Mouse (Mus musculus) retina, postnatal 7 days (tissue): Measurements from ENCODE around the gene Apol10b.
"Not testable (repeated sequence)": the region's sequence is repeated elsewhere in the genome, so short reads cannot be mapped to it uniquely, and the experiment has no call there.

Experiments
- DNase-seq: peaks from one replicate; pipeline ENCODE4 v3.0.0-alpha.2; 2012; ENCODE audit warnings: low read depth, low spot score

The Apol10b gene

GRCm38 (mm10) chr15:77595961-77596360, at the start of gene Apol10b:
Gene Apol10b (minus strand): TSS chr15:77596125.
- DNase-seq: no peak

DNA sequence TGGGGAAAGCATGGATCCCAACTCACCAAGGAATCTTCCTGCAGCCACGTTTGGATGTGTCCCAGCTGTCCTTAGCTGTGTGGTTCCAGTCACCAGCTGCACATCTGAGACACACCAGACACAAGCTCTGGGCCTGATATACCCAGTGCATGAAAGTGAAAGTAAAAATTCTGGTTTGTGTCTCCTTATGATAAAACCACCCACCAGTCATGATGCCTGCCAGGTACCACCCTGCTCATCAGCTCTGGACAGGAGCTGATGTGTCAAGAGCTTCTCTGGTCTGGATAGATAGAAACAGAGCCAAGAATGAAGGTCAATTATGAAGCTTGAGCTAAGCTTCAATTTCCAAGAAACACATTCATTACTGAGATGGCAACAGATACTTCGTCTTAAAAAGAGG, 47.3 kb upstream of the Apol10b start, which contains the start of gene Apol11b:
Apol11b (minus strand) TSS at position 111 of the 400 bp plus-strand sequence.
- not testable (repeated sequence) for DNase-seq

DNA sequence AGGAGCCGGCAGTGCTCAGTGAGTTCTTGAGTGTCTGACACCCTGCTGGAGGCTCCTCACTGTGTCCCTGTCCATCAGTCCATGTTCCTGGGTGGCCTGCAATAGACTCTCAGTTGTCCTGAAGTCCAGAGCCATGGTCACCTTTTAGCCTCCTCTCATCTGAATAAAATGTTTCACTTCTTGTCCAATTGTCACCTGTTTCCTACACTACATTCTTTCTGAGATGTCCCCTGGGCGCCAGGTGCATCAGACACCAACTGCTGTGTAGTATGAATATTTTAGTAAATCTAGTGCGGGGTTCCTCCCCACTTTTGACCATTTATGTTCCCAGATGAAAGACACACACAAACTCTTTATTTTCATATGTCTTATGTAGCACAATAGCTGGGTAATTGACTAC, 33.9 kb upstream of the Apol10b start:
- not testable (repeated sequence) for DNase-seq

DNA sequence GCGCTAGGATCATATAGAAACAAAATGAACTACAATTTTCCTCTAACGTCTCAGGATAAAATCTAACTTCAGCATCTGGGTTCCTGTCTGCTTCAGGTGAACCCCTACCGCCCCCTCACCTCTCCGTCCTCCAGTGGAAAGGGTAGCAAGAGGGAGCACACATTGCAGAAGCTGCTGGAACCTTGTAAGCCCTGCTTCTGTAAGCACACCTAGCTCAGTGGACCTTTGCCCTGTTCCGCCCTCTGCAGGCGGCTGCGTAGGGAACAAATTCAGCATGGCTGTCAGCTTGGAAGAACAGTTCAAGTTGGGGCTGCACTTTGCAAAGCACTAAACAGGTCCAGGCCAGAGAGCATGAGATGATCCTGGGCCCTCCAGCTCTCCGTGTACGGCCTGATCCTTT, 32.7 kb upstream of the Apol10b start:
- DNase-seq: not testable (repeated sequence)

GRCm38 (mm10) chr15:77626471-77626870, 30.5 kb upstream of the Apol10b start:
- not testable (repeated sequence) for DNase-seq

GRCm38 (mm10) chr15:77624710-77625109, 28.8 kb upstream of the Apol10b start:
- DNase-seq: no peak

- DNase-seq: no peak
Measured at GRCm38 (mm10) chr15:77606069-77606468, 10.1 kb upstream of the Apol10b start.

GRCm38 (mm10) chr15:77598958-77599357, 3.0 kb upstream of the Apol10b start, which contains the start of gene Gm36245:
Gene Gm36245 (plus strand): TSS chr15:77599258.
- no peak for DNase-seq

DNA sequence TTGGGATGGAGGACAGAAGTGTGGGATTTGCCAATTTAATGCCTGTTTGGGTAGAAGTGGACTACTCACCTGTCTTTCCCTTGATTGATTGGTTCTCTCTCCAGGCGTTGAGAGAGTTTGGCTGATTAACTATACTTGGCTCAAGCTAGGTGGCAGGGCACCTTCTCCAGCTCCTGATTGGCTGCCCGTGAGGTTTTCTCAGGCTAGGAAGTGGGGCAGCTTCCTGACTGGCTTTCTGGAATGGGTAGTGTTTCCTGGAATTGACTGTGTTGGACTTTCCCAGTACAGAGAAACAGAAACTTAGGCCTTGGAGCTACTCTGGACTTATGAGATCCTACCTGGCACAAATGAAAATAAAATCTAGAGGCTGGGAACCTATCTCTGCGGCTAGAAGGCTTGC, 2.5 kb upstream of the Apol10b start:
- no peak for DNase-seq

- no peak for DNase-seq
Measured at GRCm38 (mm10) chr15:77593557-77593956, 2.4 kb downstream of the Apol10b start.

- no peak for DNase-seq
Measured at GRCm38 (mm10) chr15:77590881-77591280, 5.0 kb downstream of the Apol10b start.

DNA sequence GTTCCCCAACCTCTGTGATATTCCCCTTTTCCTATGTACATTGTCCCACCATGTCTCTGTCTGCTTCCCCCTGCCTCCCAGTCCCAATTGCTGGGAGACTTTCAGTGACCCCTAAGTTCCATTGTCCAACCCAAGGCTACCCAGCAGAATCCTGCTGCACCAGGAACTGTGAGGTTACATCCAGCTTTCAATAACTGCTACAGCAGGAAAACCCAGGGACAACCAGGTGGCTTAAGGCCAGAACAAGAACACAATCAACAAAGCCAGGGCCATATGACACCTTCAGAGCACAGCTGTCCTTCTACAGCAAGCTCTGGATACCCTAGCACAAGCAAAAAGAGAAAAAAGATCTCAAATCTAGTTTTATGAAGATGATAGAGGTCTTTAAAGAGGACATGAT, 6.9 kb downstream of the Apol10b start:
- no peak for DNase-seq

DNA sequence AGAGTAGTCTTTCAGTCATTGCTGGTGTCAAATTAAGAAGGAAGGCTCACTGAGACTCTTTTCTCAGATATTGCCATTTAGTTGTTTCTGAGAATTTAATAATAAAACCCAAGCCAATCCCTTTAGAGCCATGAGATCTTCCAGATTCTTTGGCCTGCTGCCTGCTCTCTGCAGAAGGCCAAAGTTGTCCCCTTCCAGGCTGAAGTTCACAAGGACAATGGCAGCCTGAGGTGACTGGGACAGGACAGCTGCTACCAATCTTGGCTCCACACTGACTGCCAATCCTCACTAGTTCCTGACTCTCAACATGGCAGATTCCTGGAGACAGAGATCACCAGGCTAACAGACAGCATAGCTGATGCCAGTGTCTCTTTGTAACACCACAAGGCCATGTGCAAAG, 8.9 kb downstream of the Apol10b start:
- DNase-seq: no peak

GRCm38 (mm10) chr15:77581681-77582080, 14.2 kb downstream of the Apol10b start:
- DNase-seq: no peak

DNA sequence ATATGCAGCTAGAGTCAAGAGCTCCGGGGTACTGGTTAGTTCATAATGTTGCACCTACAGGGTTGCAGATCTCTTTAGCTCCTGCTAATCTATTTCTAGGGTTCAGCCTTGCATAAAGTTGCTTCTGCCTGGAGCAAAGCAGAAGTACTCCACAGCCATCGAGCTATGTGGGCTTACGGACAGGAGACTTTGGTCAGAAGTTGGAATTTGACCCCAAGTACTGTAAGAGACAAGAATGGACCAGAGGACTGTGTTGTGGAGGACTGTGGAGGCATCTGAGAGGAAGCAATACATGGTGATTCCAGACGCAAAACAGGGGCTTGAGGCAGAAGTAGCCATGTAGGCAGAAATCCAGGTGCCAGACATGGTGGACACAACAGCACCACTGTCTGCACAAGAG, 16.6 kb downstream of the Apol10b start:
- DNase-seq: no peak

- no peak for DNase-seq
Measured at GRCm38 (mm10) chr15:77578801-77579200, 17.1 kb downstream of the Apol10b start.

GRCm38 (mm10) chr15:77563219-77563618, 32.7 kb downstream of the Apol10b start:
- DNase-seq: no peak

DNA sequence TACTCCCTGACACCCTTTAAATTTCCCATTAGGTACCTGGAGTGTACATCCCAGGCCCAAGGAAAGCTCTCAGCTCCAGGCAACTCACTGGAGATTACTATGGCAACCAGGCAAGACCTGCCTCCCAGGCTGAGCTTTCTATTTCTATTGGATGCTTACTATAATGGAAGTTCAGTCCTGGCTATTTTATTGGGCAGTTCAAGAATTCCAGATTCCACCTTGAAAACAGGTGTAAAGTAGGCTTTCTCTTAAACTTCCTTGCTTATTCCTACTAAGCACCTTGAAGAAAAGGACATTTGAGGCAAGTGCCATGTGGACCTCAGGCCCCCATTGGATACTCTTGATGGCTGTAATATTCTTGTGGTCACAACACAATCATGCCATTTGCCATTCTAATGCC, 34.1 kb downstream of the Apol10b start, which contains the start of gene 1700025B11Rik:
1700025B11Rik (minus strand) TSS at position 101 of the 400 bp plus-strand sequence.
- DNase-seq: no peak

GRCm38 (mm10) chr15:77539221-77539620, 56.7 kb downstream of the Apol10b start:
- DNase-seq: not testable (repeated sequence)
